Mouse (Mus musculus): ENCODE measurements at regions not wholly inside any gene's neighbourhood (a gene's known extent, or its start where the extent isn't known, plus 50 kb on each side); places are given as distances from the start of the nearest gene placed in this dataset.

DNA sequence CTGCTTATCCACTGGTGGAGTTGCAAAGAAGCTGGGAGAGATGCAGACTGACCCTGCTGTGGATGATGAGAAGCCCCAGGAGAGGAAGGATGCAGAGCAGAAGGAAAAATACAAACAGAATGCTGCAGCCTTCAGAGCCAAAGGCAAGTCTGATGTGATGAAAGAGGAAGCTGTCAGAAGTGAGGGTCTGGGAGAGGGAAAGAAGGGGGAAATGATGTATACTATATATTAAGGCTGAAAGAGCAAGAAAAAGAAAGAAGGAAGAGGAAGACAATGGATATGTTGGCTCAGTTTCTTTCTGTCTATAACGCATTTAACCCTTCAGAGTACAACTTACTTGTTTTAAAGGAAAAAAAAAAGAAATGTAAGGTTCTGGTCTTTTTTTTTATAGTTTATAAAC is 225.4 kb downstream of the Gm5447 start:
- Histone ChIP-seq H3K27ac (ENCODE audit: control insufficient read depth, low read depth, low read length) (no peak overlapping the region), H3K36me3 (ENCODE audit: control insufficient read depth in 1 of 2, insufficient read depth in 2 of 2, low read length in 2 of 2) (no peaks in the 10 kb centered on the region), H3K4me1 (ENCODE audit: control insufficient read depth in 1 of 2, insufficient read depth in 2 of 2, low read length in 2 of 2) (no peaks in the 10 kb centered on the region), H3K9ac (ENCODE audit: control insufficient read depth, low read depth, low read length, poor library complexity, severe bottlenecking) (no peak overlapping the region), H3K4me3 (ENCODE audit: control insufficient read depth in 1 of 2, insufficient read depth in 1 of 2, low read depth in 2 of 2, low read length in 2 of 2) (no peak overlapping the region), H3K27me3 (ENCODE audit: control insufficient read depth in 1 of 2, insufficient read depth in 2 of 2, low read length in 2 of 2) (no peaks in the 10 kb centered on the region), H3K9me3 (replicated peaks; ENCODE audit: insufficient read depth, low read length) (no peaks in the 10 kb centered on the region), H3K79me2 (ENCODE audit: control insufficient read depth, insufficient read depth, low read length, poor library complexity) (no peaks in the 10 kb centered on the region)
- DNase-seq (ENCODE audit: low read depth, low spot score): no peak
- TF ChIP-seq ZMIZ1 (IDR thresholded peaks at IDR 0.05; ENCODE audit: low read depth, low read length) (no peak), MXI1 (IDR thresholded peaks at IDR 0.05; ENCODE audit: low read depth, low read length) (no peak), RCOR1 (IDR thresholded peaks at IDR 0.05; ENCODE audit: low read depth, low read length) (no peak), USF2 (IDR thresholded peaks at IDR 0.05; ENCODE audit: borderline replicate concordance in 1 of 2, insufficient read depth in 1 of 2, low read depth in 1 of 2, low read length in 2 of 2) (no peak), JUND (IDR thresholded peaks at IDR 0.05; ENCODE audit: low read depth, low read length) (no peak), SMC3 (IDR thresholded peaks at IDR 0.05; ENCODE audit: low read depth, low read length) (no peak), NRF1 (IDR thresholded peaks at IDR 0.05; ENCODE audit: insufficient read depth, low read depth, low read length, poor library complexity, severe bottlenecking) (no peak), HCFC1 (IDR thresholded peaks at IDR 0.05; ENCODE audit: low read depth, low read length) (no peak), ZC3H11A (IDR thresholded peaks at IDR 0.05; ENCODE audit: low read depth, low read length) (no peak), ETS1 (IDR thresholded peaks at IDR 0.05; ENCODE audit: low read depth, low read length) (no peak), POLR2AphosphoS5 (IDR thresholded peaks at IDR 0.05; ENCODE audit: borderline replicate concordance, low read depth, low read length) (no peak), GATA1 (IDR thresholded peaks at IDR 0.05; ENCODE audit: low read depth, low read length) (no peak), ZNF384 (IDR thresholded peaks at IDR 0.05; ENCODE audit: low read depth, low read length) (no peak), NELFE (IDR thresholded peaks at IDR 0.05; ENCODE audit: low read depth, low read length) (no peak), TAL1 (IDR thresholded peaks at IDR 0.05; ENCODE audit: low read length) (no peak), TBP (IDR thresholded peaks at IDR 0.05; ENCODE audit: low read depth, low read length) (no peak), UBTF (IDR thresholded peaks at IDR 0.05; ENCODE audit: borderline replicate concordance, insufficient read depth, low read depth, low read length) (no peak)

DNA sequence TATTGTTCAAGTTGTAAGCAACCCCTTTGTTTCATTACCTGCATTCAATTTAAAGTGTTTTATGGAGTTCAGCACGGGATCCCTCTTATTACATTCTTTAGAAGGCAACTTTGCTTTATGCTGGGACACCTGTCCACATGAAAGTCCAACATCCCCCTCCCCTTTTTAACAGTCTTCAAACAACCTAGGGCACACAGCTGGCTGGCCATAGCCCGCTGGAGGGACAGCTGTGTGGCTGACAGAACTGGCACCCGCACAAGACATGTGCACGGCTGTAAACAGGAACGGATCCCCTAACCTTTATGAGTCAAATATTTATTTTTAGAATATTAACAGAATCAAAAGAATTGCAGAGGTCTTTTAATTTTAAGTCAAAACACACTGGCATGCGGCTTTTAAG is 230.1 kb downstream of the Gm5447 start:
- Histone ChIP-seq H3K36me3 (ENCODE audit: control insufficient read depth in 1 of 2, insufficient read depth in 2 of 2, low read length in 2 of 2) (no peaks in the 10 kb centered on the region), H3K27me3 (ENCODE audit: control insufficient read depth in 1 of 2, insufficient read depth in 2 of 2, low read length in 2 of 2) (no peaks in the 10 kb centered on the region), H3K9ac (ENCODE audit: control insufficient read depth, low read depth, low read length, poor library complexity, severe bottlenecking) (no peak overlapping the region), H3K4me1 (ENCODE audit: control insufficient read depth in 1 of 2, insufficient read depth in 2 of 2, low read length in 2 of 2) (no peaks in the 10 kb centered on the region), H3K4me3 (ENCODE audit: control insufficient read depth in 1 of 2, insufficient read depth in 1 of 2, low read depth in 2 of 2, low read length in 2 of 2) (no peak overlapping the region), H3K27ac (ENCODE audit: control insufficient read depth, low read depth, low read length) (no peak overlapping the region), H3K79me2 (ENCODE audit: control insufficient read depth, insufficient read depth, low read length, poor library complexity) (no peaks in the 10 kb centered on the region), H3K9me3 (replicated peaks; ENCODE audit: insufficient read depth, low read length) (no peaks in the 10 kb centered on the region)
- DNase-seq (ENCODE audit: low read depth, low spot score): no peak
- TF ChIP-seq POLR2AphosphoS2 (IDR thresholded peaks at IDR 0.05; ENCODE audit: low read length): no peak
- no peak for TF ChIP-seq ZKSCAN1 (IDR thresholded peaks at IDR 0.05; ENCODE audit: low read depth, low read length)
- TF ChIP-seq TBP (IDR thresholded peaks at IDR 0.05; ENCODE audit: low read depth, low read length): no peak
- TF ChIP-seq KAT2A (conservative IDR thresholded peaks at IDR 0.05; ENCODE audit: low read depth, low read length): no peak
- TF ChIP-seq TCF12 (IDR thresholded peaks at IDR 0.05; ENCODE audit: low read depth, low read length): no peak
- TF ChIP-seq ELF1 (IDR thresholded peaks at IDR 0.05; ENCODE audit: low read depth, low read length): no peak
